Comparison of ENCODE assay signal across 7 mouse cellular contexts in the genomic region with DNA sequence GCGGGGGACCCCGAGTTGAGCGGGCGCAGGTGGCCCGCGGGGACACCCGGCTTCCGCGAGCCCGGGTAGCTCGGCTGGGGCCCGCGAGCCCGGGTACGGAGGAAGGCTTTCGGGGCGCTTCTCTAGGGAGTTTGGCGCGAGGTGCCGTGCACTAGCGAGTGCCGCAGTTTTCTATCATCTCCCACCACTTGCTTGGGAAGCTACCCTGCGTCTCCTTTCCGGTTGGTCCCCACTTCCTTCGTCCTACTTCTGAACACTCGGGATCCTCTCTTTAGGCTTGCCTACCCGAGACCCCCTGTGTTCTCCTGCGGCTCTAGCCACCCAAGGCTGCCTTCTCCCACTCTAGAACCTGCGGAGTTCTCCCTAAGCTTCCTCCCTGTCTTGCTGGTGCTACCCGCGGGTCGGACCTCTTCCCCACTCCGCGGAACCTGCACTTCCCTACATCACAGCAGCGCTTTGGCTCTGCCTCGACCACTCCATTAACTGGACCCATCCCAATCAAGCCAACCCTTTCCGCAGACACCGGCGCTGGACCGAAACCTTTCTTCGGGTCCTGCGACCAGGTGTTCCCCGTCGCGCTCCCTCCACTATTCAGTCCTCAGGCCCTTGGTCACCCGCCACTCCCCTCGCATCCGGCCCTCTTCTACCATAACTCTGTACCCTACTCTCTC.
A peak's percentile ranks its signal among the peaks of the same experiment; 100 is the strongest.
DNase-seq lines count a peak whose midpoint lies in the region; ATAC-seq and TF ChIP-seq lines count a peak whose summit lies in the region.

No protein-coding gene starts in this region.

- TF ChIP-seq POLR2A in thymus, adult 2 months (IDR thresholded peaks at IDR 0.05; ENCODE audit: control insufficient read depth, extremely low read depth, insufficient read depth, low read length, poor library complexity): no peak

- WGBS in embryonic facial prominence, embryonic 12.5 days: under 1% methylated on average over 32 of the region's 48 CpGs
- 0% methylated on average over 35 of the region's 48 CpGs for WGBS in neural tube, embryonic 13.5 days
- 4% methylated on average over 46 of the region's 48 CpGs for WGBS in thymus, adult 2 months

- H3K27ac ChIP-seq in embryonic facial prominence, embryonic 12.5 days: 0 out of 2 replicates have a peak overlapping the region, but pooled peaks have one; percentile 54
- peak overlapping the region; percentile 87 for H3K27ac ChIP-seq in neural tube, embryonic 13.5 days (replicated peaks)
- no peak overlapping the region for H3K27ac ChIP-seq in thymus, adult 2 months (ENCODE audit: control insufficient read depth, insufficient read depth, low read length)

- peak overlapping the region; percentile 62 for H3K9ac ChIP-seq in embryonic facial prominence, embryonic 12.5 days
- H3K9ac ChIP-seq in neural tube, embryonic 13.5 days: peak overlapping the region; percentile 78

- H3K4me1 ChIP-seq in embryonic facial prominence, embryonic 12.5 days: peaks cover 16% of the 10 kb centered on the region; the same call in 1 of the 2 replicates
- peaks cover 31% of the 10 kb centered on the region for H3K4me1 ChIP-seq in neural tube, embryonic 13.5 days (replicated peaks)
- H3K4me1 ChIP-seq in thymus, adult 2 months (replicated peaks; ENCODE audit: control insufficient read depth, insufficient read depth, low read length): no peaks in the 10 kb centered on the region

- peak overlapping the region; percentile 94 for H3K4me2 ChIP-seq in embryonic facial prominence, embryonic 12.5 days (replicated peaks)
- H3K4me2 ChIP-seq in neural tube, embryonic 13.5 days: peak overlapping the region; percentile 86

- DNase-seq in ES-CJ7 (ENCODE audit: low read depth, low spot score) (peak; percentile 70), WW6 (ENCODE audit: low read depth, low spot score) (peak; percentile 46)
- peak; percentile 13 for DNase-seq in left cerebral cortex, postnatal 4 days
- no peak for DNase-seq in thymus, adult 2 months

- no peaks in the 10 kb centered on the region for H3K9me3 ChIP-seq in embryonic facial prominence, embryonic 12.5 days
- H3K9me3 ChIP-seq in neural tube, embryonic 13.5 days: no peaks in the 10 kb centered on the region

- H3K4me3 ChIP-seq in embryonic facial prominence, embryonic 12.5 days: peak overlapping the region; percentile 63
- H3K4me3 ChIP-seq in neural tube, embryonic 13.5 days: peak overlapping the region; percentile 62
- no peak overlapping the region for H3K4me3 ChIP-seq in thymus, adult 2 months (ENCODE audit: control insufficient read depth, insufficient read depth, low read length)

- TF ChIP-seq CTCF in thymus, adult 2 months (IDR thresholded peaks at IDR 0.05; ENCODE audit: borderline replicate concordance, control insufficient read depth, extremely low read depth, insufficient read depth, low read length, poor library complexity): no peak

- intact Hi-C loops in left cerebral cortex, postnatal 4 days (cut with DNase I): loop anchor here (5.0 kb wide), 2 partner anchors 524 to 746 kb away; no protein-coding TSS in a partner anchor

- peaks cover 65% of the 10 kb centered on the region for H3K27me3 ChIP-seq in embryonic facial prominence, embryonic 12.5 days
- peaks cover 34% of the 10 kb centered on the region for H3K27me3 ChIP-seq in neural tube, embryonic 13.5 days
- H3K27me3 ChIP-seq in thymus, adult 2 months (ENCODE audit: control insufficient read depth, insufficient read depth, low read length): peaks cover 5% of the 10 kb centered on the region; the same call in 1 of the 2 replicates

- peak; percentile 12 for ATAC-seq in embryonic facial prominence, embryonic 12.5 days (ENCODE audit: insufficient number of reproducible peaks, insufficient read depth, low FRiP score, low TSS enrichment)
- peak; percentile 16 to 20; a peak in 2 of 4 replicates for ATAC-seq in hematopoietic stem cell, adult 5-6 weeks (replicated peaks in 1 of 2; ENCODE audit: insufficient read depth in 1 of 2, low FRiP score in 2 of 2, low TSS enrichment in 1 of 2, low read depth in 1 of 2, poor library complexity in 2 of 2, severe bottlenecking in 2 of 2)
- peak; percentile 57 for ATAC-seq in neural tube, embryonic 13.5 days (ENCODE audit: low read depth)

- H3K36me3 ChIP-seq in embryonic facial prominence, embryonic 12.5 days: no peaks in the 10 kb centered on the region
- no peaks in the 10 kb centered on the region for H3K36me3 ChIP-seq in neural tube, embryonic 13.5 days
- H3K36me3 ChIP-seq in thymus, adult 2 months (ENCODE audit: control insufficient read depth, insufficient read depth, low read length): no peaks in the 10 kb centered on the region
